Mouse (Mus musculus) embryo, embryonic 10.5 days (tissue): Measurements from ENCODE around the gene Slfn3.
"Not testable (repeated sequence)": the region's sequence is repeated elsewhere in the genome, so short reads cannot be mapped to it uniquely, and the experiment has no call there.

Experiments used
- DNase-seq: peaks from one replicate; pipeline ENCODE4 v3.0.0-alpha.2; 2015; ENCODE audit warnings: low spot score

Slfn3 gene

GRCm38 (mm10) chr11:83191134-83191893 lies at the start of gene Slfn3:
TSS of gene Slfn3 (plus strand) at chr11:83191330.
- no peak for DNase-seq

- not testable (repeated sequence) for DNase-seq
Measured at GRCm38 (mm10) chr11:83148939-83149338, 42.2 kb upstream of the Slfn3 start.

- no peak for DNase-seq
Measured at GRCm38 (mm10) chr11:83174948-83175539, 16.1 kb upstream of the Slfn3 start, which contains the start of gene Slfn4. TSS of gene Slfn4 (plus strand) at chr11:83175186.

DNA sequence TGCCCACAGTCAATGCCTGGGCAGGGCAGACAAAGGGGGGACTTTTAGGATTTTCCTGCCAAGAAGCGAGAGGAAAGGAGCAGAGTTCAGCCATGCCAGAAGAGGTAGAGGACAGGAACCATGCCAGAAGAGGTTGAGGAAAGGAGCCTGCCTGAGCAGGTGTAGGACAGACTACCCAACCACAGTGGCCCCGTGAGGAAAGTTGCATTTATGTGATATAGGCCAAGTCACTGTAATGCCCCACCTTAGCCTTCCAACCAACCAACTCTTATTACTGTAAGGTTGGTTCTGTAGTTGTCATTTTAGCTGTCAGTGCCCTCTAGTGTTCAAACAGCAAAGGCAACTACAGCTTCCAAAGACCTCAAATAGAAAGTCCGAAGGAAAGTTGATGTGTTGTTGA lies 871 bp downstream of the Slfn3 start:
- DNase-seq = peak; percentile 57

DNA sequence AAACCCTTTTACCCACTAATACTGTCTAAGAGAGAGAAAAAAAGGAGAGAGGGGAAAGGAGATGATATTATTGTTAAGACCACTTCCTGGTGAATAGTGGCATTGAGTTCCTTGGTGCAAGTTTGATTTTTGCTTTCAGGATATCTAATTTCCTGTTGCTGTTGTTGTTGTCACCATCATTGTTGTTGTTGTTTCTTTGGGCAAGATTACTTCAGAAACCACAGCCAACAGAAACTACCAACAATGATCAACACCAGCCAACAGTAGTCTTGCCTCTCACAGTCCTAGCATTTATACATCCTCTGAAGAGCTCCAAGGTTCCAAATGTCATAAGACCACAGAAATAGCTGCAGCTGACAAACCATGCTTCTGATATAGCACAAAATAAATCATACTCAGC lies 13.9 kb downstream of the Slfn3 start:
- DNase-seq = no peak

DNA sequence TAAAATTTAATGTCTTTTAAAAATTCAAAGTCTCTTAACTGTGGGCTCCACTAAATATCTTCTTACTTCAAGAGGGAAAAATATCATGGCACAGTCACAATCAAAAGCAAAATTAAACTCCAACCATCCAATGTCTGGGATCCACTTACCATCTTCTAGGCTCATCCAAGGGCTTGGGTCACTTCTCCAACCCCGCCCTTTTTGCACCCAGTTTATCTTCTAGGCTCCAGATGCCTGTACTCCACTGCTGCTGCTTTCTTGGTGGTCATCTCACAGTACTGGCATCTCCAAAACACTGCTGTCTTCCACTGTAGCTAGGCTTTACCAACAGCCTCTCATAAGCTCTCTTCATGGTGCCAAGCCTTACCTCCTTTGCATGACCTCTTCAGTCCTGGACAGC lies 25.0 kb downstream of the Slfn3 start:
- DNase-seq = no peak

DNA sequence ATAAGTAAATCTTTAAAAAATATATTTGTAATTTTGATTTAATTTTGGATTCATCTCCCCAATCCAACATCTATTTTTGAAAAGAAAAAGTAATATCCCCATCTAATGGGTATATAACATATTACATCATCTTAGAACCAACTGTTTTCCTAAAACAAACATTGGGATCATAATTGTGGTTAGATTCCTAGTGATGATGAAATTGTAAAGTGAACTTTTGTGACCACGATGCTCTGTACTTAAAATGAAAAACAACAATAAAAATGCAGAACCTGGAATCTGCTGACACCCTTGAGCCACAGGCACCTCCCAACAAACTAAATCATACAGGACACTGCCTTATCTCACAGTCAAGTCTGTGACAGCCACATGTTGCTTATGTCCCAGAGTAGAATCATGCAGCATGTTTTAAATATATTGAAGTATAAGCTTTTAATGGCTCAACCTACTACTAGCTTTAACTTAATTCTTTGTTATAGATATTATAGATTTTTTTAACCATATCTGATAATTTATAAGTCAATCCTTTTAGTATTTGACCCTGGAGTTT lies 30.3 kb downstream of the Slfn3 start:
- no peak for DNase-seq

- no peak for DNase-seq
Measured at GRCm38 (mm10) chr11:83223367-83223766, 32.2 kb downstream of the Slfn3 start.

DNA sequence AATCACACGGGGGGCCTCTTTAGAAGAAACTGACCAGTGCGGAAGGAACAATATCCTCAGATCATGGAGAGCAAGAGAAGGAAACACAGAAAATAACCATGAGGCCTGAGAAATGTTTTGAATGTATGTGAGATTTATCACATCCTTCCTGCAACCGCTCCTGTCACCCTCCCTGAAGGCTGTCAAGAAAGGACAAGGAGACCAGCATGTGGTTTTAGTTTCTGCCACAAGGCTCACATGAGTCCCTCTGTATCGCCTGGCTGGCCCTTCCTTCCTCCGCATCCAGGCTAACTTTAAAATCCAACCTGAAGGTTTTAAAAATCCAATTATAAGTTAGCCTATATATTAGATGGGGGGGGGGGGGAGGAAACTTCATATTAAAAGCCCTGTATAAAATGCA lies 32.7 kb downstream of the Slfn3 start:
- not testable (repeated sequence) for DNase-seq

DNA sequence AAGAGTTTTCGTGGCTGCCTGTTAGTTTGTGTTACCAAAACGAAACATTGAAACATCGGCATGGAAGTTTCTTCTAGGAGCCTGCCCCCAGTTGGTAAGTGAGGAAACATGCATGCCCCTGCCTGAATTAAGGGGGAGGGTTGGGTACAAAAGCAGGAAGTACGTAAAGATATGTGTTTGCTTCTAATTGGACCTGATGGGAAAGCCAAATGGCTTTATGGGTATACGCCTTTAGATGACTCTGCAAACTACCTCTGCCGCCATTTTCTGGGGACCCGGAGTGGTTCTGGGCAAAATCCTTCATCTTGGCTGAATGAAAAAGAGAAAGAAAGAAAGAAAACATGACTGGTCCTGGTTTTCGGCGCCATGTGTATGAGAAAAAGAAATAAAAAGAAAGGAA lies 33.1 kb downstream of the Slfn3 start:
- no peak for DNase-seq

- DNase-seq = no peak
Measured at GRCm38 (mm10) chr11:83224750-83225149, 33.6 kb downstream of the Slfn3 start.

DNA sequence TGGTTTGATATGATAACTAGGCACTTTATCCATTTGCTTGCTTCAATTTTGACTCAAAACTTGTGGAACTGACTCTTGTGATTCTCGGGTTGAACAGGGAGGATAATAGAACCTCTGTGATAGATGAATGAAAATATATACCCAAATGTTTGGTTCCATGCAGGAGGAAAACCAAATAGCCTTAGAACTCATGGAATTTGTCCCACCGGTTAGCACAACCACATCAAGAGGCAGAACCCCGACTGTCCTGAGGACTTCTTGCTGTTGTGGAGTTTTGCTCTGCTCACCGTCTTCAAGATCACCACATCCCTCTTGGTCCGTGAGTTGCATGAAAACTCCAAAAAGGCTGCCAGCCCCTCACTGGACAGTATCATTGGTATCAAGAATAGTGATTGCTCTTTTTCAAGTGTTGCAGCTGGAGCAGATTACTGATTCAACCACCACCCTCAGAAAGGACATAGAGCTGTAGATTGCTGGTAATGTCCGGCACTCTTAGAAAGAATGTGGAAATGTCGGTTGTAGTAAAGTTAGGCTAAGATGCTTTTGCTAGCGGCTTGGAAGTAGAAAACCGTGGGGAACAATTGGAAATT lies 34.3 kb downstream of the Slfn3 start:
- no peak for DNase-seq

DNA sequence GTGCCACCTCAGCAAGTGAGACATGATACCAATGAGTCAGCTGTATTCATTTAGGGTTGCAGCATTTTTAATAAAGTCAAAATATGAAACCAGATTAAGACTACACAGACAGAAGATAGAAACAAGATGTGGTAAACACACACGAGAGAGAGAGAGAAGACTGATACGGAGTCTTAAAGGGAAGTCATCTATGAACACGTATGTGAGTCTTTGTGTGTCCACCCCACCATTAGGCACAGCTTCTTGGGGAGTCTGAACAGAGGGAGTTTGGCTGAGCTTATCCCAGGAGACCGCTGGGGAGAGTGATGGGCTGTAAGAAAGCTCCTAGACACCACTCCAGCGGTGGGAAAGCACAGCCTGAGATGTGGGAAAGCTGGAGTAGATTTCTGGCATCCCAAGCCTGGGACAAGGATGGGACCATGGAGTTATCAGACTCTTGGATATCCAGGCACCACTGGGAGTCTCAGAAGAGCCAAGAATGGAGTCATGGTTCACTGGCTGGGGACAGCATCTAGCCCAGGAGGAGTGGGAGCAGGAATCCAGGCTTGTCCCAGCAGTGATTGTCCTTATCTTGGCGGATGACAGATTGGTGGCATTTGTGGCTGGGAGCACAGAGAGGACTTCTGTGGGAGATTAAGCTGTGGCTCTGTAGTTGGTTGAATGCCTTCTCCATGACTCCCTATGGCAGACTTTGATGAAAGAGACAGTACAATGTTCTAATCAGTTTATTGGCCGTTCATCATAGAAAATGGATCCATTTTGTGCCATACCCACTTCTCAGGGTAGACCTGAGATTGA lies 37.0 kb downstream of the Slfn3 start:
- no peak for DNase-seq

- peak; percentile 19 for DNase-seq
Measured at GRCm38 (mm10) chr11:83230966-83231365, 39.8 kb downstream of the Slfn3 start.

- not testable (repeated sequence) for DNase-seq
Measured at GRCm38 (mm10) chr11:83233621-83234020, 42.5 kb downstream of the Slfn3 start.

DNA sequence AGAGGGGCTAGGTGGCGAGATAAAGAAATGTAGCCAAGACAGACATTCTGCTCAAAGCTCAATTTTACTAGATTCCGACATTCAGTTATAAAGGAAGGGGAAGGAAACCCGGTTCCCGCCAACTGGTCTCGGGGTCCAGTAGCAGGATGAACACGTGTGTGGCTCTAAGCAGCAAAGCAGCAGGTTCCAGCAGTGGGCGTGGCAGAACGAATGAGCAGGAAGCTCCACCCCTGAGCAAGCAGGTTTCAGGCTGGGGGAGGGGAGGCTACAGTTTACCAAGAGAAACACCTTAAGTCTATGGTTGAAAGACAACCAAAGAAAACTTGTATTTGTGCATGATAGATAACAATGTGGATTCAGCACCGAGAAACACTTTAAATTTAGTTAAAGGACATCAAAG lies 46.3 kb downstream of the Slfn3 start:
- not testable (repeated sequence) for DNase-seq

DNA sequence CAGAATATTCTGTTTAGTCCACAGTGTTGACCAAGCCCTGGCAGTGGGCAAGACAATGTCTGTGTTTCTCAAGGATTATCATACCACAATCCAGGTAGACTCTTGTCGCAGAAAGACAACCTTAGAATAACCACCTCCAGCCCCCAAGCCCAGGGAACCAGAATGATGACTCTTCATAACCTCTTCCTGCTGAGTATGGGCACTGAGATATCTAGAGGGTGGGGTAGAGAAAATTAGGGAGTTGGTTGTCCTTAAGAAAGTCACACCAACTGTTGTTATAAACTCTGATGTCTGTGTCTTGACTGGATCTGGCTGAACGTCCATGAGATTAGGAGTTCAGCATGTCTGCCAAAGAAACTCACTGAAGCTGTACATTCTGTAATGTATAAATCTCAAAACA lies 47.3 kb downstream of the Slfn3 start:
- DNase-seq = no peak

DNA sequence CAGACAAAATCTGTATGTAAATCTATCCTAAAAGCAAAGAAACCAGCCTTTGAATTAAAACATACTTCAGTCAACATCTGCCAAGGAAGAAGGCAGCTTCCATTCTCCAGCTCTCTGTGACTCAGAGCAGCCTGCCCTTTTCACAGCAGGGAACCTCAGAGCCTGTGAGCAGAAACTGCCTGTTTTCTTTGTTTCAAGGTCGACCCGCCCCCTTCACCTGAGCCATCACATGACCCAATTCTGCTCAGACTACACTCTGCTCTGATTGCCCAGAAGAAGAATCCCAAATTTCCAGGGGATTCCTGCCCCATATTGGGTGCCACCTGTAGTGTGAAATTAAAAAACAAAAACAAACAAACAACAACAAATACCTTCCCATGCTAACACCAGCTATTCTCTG lies 48.7 kb downstream of the Slfn3 start:
- no peak for DNase-seq

DNA sequence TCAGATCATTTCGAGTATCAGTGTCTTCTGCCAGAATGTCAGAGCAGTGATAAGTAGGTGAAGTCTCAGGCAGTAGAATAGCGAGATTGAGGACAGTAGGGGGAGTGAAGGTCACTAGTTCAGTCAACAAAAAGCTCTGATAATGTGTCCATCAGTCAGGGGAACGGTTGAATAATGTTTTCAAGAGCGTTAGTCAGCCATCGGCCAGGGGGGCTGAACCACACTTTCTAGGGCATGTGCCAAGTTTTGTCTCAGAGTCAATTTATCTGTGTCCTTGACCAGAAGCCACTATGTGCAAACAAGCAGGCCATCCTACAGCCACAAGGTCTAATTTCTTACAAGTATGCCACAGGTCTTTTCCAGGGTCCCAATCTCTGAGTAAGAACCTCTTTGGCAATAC lies 66.1 kb downstream of the Slfn3 start:
- DNase-seq = not testable (repeated sequence)

GRCm38 (mm10) chr11:83262673-83263072 lies 71.5 kb downstream of the Slfn3 start:
- no peak for DNase-seq

GRCm38 (mm10) chr11:83263146-83263545 lies 72.0 kb downstream of the Slfn3 start:
- peak; percentile 40 for DNase-seq
